Mouse (Mus musculus) retina, postnatal 7 days (tissue): ENCODE results near the gene Calhm6.

Experiments
- DNase-seq: peaks from one replicate; pipeline ENCODE4 v3.0.0-alpha.2; 2012; ENCODE audit warnings: low read depth, low spot score

Gene Calhm6

DNA sequence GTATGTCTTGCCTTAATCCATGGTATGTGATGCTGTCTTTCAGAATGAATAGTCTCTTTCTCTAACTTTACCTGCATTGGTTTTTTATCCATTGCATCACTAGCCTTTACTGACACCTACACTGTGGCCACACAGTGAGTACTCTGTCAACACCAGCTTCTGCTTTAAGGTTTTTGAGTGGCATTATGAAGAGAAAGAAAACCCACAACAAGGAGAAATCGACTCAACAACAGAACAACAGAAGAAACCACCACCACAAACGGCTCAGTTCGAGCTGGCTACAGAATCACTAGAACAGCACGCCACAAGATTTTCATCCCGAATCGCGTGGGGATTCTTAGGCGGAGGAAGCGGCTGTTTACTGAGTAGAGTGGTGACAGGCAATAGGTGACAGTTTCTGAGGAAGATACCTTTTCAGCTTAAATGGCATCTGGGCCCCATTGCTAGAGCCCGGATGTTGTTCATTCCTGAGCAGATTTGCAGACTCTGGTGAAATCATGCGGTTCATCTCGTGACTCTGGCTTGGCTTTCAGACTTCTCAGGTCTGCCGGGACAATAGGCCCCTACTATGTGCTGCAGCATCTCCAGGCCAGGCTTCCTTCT is 16.8 kb downstream of the Calhm6 start:
- no peak for DNase-seq

GRCm38 (mm10) chr10:34096418-34096883 is 31.3 kb downstream of the Calhm6 start, which contains the start of gene Calhm5:
Calhm5 (minus strand) TSS chr10:34096519.
- DNase-seq = no peak

- no peak for DNase-seq
Observed at GRCm38 (mm10) chr10:34095964-34096363, 31.8 kb downstream of the Calhm6 start.

DNA sequence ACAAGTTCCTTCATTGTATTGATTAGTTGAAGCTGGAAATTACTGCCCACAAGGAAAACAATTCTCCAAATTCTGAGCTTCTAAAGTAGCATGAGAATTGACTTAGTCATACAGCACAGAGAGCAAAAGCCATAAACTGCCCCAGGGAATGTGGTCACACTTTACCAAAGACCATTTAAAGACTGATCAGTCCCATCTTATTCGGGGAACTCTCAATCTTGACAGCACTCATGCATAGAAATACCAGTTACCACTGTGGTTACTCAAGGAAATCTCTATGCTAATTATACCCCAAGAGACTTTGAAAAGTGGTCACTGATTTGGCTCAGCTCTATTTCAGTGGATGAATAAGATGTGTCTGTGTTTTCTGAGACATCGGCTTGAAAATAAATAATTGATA is 32.6 kb downstream of the Calhm6 start:
- no peak for DNase-seq

- DNase-seq = no peak
Observed at GRCm38 (mm10) chr10:34091888-34092287, 35.9 kb downstream of the Calhm6 start.

DNA sequence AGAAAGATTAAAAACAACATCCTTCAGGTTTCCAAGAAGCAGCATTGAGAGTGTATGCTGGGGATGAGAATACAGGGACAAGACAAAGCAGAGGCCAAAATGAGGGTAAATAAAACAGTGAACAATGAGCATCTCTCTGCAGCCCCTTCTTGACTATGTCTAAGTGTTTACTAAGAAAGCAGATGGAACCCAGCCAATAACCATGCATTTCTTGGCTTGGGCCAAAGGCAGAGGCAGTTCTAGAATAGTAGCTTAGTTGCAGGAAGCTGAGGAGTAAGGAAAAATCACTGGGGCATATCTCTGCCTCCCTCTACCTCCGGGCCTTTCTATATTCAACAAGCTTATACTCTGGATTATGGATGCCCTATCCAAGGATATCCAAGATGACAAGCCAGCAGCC is 37.3 kb downstream of the Calhm6 start:
- DNase-seq = no peak

DNA sequence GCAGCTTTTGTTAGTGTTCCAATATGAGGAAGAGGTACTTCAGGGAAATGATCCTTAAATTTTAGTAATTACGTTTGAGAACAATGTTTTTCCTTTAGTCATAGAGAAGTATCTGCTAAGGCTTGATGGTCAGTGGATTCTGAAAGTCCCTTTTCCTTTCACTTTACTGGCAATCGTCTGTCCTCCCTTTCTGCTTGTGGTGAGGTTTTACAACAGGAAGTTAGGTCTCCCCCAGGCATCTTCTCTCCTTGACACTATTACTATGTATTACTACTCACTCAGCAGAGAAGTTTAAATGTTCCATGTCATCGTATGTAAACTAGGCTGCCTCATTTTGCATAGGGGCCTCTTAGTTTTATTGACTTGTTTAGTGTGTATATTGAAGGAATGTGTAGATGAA is 38.3 kb downstream of the Calhm6 start:
- DNase-seq = no peak

DNA sequence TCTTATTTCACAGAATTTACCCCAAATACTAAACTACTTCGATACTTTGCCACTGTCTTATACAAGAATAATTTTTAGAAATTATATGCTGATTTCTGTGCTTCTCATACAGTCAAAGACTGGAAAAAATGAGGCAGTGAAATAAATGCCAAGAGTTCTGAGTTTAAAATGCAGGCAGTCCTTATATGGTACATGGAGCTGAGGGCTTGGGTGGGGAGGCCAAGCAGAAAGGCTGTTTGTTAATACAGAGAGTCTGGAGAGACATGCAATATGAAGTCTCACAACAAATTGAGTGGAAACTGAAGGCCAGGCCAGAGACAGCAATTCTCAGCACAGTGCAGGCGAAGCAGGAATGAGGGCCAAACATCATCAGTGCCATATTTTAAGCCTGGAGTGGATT is 39.3 kb downstream of the Calhm6 start:
- no peak for DNase-seq

DNA sequence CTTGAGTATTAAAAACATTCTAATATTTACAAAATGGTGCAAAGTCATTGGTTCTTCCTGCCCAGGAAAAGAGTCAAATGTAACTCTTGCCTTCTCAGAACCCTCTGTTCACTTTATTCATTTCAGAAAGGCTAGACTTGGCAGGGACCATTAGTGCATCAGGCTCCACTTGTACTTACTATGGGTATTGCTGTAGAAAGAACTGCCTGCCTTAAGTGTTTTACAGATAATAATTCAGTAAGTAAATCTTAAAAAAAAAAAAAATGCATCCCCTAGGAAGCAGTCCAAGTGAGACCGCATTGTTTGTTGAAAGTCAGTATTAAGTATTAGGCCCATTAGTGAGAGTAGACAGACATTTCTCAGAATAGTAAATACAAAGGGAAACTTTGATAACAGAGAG is 41.3 kb downstream of the Calhm6 start:
- no peak for DNase-seq
